Mouse (Mus musculus): ENCODE measurements around the gene Ccdc148.

Ccdc148 gene

GRCm38 (mm10) chr2:58786681-58787080 lies 373.8 kb downstream of the Ccdc148 start:
- DNase-seq (ENCODE audit: low read depth, low spot score): no peak

- DNase-seq (ENCODE audit: low read depth, low spot score): no peak
Observed at GRCm38 (mm10) chr2:58786177-58786576, 374.3 kb downstream of the Ccdc148 start.

DNA sequence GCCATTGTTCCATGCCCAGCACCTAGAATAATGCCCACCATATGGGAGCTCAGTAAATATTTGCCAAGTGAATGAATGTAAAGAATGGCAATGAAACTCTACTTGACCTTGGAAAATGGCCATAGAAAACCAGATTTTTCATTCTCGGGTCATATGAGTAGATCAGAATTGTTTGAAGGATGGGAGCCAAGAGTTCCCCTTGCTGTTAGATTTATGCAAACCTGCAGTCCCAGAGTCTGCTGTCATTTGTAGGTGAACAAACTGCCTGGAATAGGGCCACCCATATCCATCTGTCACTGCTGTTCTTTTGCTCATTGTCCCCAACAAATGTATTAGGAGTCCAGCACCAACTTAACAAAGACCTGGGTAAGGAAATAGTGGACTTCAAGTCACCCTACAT lies 377.0 kb downstream of the Ccdc148 start:
- DNase-seq (ENCODE audit: low read depth, low spot score): no peak

DNA sequence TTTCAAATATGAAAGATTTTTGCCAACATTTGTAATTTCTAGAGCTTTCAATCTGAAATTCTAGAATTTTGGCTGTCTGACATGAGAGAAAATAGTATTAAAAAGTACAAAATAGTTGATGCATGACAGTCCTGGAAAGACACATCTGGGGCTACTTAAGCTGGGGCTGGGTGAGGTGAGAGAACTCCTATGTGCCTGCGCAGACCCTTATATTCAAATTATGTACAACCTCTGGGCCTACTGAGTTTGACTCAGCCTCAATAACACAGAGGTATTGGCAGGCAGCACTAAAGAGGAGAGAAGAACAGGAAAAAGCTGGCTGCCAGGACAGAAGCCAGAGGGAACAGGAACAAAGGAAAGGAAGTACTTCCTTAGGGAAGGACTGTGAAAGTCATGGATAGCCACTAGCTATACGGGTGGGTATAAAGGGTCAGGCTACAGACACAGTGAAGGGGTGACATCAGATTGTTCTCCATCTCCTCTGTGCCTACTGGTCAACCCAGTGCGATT lies 381.4 kb downstream of the Ccdc148 start:
- no peak for DNase-seq (ENCODE audit: low read depth, low spot score)

DNA sequence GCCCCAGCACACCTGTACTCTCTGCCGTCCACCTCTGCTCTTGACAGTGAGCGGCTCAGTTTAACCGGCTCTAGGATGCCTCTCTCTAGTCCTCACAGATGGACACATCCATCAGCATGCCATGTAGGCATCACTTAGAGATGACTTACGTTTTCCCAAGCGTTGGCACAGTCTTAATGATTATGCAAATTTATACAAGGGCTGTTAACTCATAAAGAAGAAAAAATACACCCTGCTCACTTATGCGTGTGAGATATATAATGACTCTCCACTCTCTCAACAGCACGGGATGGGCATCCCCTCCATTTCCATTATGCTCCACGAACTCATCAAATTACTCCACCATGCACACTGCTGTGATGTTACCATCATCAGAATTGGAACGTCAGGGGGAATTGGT lies 386.6 kb downstream of the Ccdc148 start:
- DNase-seq (ENCODE audit: low read depth, low spot score): no peak
